Mouse (Mus musculus) frontal cortex, postnatal 25 days (tissue): ENCODE measurements around the gene Itgad.

Experiments used
- DNase-seq, 2 experiments: peaks; one replicate each; pipeline ENCODE4 v3.0.0; 2022; ENCODE audit warnings: low spot score in 2 of 2

Itgad gene

DNA sequence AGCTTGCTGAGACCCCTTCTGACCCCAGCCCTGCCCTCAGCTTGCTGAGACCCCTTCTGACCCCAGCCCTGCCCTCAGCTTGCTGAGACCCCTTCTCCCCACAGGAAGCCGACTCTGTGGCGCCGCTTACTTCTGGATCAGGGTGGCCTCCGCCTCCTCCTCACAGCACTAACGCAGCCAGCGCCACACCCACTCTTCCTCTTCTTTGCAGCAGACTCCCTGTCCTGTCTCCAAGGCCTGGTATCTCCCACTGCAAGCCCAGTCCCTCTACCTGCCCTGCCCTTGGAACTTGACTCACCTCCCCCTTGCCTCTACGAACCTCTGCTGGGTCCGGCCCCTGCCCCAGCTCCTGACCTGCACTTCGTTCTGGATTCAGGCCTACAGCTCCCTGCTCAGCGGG lies 89.7 kb downstream of the Itgad start:
- no peak for DNase-seq

DNA sequence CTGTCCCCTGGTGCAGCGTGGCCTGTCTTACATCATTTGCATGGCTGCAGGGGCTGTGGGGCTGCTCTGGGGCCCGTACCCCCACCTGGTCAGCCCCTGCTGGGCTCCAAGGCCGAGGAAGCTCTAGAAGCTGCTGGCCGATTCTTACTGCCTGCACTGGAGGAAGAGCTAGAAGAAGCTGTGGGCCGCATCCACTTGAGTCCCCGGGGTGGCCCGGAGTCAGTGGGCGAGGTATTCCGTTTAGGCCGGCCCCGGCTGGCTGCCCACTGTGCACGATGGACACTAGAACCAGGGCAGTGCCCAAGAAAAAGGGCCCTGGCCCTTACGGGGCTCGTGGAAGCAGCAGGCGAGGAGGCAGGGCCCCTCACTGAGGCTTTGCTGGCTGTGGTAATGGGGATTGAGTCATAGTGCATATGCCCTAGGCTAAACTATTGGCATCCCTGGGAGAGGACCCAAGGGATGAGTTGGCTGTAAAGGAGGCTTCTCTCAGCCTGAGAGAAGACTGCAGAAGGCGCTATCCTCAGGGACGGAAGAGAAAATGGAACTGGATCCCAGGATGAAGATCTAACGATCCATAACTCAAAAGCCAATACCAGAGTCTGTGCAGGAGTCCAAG lies 90.3 kb downstream of the Itgad start:
- DNase-seq: no peak

DNA sequence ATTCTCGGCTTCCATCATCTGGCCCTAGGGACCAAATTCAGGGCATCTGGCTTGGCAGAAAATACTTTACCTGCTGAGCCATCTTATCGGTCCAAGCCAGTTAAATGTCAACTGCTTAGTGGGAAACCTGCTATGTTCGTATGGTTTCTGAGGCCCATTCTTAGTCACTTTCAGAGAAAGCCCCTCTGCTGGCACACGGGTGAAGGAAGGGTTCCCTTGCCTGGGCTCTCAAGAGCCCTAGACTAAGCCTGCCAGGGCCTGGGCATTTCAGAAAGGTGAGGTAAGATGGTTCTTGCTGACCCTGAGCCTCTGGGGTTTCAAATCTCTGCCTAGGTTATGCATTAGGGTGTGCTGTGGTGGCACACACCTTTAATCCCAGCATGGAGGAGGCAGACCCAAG lies 91.4 kb downstream of the Itgad start:
- DNase-seq: no peak

DNA sequence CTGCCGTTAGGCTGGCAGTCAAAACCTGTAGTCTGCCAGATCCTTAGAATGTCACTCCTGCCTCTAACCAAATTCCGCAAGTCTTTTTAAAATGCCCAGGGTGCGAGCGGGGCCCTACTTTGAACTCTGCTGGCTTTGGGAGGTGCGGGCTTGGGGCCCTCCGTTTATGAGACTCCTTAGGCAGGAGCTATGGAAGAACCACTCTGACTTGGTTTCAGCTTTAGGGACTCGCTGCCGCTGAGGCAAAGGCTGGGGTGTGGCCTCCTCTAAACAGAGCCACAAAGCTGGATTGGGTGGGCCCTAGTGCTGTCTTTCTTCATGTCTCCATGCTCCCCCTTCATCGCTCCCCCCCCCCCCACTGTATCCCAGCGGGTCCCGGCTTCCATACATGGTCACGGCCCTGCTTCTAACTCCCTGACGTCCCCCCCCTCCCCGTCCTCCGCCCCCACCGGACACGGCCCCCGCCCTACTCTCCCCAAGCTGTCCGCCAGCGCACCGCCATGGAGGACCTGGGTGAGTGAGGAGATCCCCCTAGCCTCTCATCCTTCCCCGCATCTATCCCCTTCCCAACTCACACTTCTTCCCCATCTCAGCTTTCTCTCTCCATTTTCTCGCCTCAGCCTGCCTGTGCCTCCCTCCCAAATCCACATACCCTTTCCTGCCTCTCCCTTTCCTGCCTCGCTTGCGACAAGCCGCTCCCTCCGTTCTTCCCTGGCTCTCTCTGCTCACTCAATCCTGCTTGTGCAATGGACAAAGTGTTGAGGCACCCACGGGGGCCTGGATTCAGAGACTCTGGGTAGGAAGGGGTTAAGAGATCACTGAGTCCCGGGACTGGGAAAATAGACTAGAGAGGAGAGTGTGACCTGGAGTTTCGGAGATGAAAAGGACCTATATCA lies 92.6 kb downstream of the Itgad start, which contains the start of gene Tgfb1i1:
Gene Tgfb1i1, plus strand, starts transcription at position 317 of the 896 bp plus-strand sequence.
- DNase-seq: peak; percentile 24 to 35

DNA sequence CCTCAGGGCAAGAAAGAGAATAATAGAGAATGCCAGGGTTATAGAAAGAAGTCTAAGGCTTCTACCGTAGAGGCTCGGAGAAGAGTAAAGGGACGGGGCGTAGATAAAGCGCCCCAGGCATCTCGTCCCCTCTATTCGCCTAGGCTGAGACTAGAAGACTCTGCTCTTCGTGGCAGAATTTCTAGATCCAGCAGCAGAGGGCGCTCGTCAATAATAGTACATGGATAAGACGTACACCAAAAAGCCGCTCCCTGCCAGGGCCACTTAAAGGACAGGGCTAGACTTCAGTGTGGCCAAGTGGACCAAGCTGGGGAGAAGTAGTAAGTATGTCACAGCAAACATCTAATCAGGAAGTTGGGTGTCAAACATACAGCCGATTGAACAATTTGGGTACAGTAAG lies 93.3 kb downstream of the Itgad start:
- peak; percentile 78 to 83 for DNase-seq

DNA sequence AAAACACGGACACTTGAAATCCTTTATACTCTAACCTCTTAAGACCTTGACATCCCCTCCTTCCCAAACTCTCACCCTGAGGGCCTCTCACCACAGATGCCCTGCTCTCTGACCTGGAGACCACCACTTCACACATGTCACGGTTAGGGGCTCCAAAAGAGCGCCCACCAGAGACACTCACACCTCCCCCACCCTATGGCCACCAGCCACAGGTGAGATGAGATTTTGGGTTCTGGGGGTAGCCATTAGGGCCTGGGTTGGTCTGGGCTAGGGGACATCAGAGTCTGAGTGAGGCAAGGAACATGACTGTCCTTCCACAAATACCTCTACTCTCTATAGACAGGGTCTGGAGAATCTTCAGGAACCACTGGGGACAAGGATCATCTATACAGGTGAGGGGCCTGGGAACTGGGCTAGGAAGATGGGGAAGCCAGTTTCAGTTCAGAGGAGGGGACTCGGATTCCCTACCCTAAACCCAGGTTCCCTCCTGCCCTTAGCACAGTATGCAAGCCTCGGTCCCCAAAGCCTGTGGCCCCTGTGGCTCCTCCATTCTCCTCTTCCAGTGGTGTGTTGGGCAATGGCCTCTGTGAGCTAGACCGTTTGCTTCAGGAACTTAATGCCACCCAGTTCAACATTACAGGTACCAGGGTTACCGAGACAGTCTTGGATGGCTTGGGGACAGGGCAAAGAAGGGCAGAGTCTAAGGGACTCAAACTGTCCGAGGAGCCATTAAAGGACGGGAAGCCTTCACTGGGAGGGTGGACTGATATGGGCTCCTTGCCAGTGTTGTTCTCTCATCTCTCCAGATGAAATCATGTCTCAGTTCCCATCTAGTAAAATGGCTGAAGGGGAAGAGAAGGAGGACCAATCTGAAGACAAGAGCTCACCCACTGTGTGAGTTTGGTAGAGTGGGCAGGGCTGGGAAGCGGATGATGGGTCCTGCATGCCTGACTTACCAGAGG lies 94.2 kb downstream of the Itgad start:
- DNase-seq: no peak

DNA sequence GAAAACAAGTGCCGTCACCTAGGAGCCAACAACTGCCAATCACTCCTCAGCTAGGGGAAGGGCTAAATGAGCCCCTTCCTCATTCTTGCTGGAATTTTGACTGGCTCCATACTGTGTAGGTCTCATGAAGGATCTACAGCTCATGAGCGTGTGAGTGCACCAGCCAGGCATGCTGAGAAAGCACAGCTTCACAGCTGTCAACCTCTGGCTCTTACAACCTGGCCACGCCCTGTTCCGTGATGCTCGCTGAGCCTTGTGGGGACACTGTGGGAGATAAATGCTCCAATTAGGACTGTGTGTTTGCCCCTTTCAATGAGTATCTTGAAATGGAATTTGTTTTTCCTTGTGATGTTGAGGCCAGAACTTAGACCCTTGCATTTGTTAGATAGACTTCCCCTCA lies 95.8 kb downstream of the Itgad start:
- DNase-seq: no peak

DNA sequence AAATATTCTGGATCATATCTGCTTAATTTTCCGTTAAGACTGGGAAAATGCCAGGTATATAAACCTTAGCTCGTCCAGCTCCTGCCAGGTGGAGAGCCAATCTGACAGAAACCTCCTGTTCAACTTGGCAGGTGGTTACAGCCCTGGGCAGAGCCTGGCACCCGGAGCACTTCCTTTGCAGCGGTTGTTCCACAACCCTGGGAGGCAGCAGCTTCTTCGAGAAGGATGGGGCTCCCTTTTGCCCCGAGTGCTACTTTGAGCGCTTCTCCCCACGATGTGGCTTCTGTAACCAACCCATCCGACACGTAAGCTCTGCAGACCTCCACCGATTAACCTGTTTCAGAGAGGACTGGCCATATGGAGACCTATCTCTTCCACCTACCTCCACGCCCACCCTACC lies 97.8 kb downstream of the Itgad start:
- no peak for DNase-seq

DNA sequence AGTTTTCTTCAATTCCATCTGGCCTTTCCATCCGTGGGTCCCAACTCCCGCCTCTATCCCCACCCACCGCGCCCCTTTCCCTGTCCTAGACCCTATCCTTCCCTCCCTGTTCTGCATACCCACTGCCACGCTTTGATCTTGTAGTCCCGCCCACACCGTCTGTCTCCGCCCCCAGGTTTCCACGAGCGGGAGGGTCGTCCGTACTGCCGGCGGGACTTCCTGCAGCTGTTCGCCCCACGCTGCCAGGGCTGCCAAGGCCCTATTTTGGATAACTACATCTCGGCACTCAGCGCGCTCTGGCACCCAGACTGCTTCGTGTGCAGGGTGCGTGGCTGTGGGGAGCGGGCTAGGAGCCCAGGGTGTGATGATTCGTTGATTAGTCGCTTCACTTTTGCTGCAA lies 98.4 kb downstream of the Itgad start:
- DNase-seq: peak; percentile 43 to 45

DNA sequence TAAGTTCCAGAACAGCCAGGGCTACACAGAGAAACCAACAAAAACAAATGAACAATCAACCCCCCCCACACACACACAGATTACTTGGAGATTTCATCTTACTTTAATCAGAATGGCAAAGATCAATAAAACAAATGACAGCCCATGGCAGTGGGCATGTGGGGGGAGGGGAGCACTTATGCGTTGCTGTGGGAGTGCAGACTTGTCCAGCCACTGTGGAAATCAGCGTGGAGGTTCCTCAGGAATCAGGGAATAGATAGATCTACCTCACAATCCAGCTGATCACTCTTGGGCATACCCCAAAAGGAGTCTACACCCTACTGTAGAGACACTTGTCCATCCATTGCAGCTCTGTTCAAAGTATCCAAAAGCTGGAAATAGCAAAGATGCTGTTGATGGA lies 100.8 kb downstream of the Itgad start:
- no peak for DNase-seq

DNA sequence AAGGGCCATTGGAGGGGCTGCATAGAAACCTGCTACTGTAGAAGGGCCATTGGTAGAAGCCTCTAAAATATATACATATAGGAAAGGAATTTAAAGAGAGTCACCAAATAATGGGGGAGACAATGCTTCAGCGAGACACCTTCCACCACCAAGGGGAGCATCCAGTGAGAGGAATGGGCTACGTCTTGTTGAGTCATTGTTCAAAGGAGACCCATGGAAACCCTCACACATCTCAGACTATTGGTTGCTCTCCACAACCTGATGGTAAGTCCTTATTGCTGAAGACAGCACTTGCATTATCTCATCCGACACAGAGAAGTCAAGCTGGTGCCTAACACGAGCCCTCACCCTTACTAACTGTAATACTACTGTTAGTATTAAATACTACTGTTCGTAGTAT lies 101.6 kb downstream of the Itgad start:
- no peak for DNase-seq

DNA sequence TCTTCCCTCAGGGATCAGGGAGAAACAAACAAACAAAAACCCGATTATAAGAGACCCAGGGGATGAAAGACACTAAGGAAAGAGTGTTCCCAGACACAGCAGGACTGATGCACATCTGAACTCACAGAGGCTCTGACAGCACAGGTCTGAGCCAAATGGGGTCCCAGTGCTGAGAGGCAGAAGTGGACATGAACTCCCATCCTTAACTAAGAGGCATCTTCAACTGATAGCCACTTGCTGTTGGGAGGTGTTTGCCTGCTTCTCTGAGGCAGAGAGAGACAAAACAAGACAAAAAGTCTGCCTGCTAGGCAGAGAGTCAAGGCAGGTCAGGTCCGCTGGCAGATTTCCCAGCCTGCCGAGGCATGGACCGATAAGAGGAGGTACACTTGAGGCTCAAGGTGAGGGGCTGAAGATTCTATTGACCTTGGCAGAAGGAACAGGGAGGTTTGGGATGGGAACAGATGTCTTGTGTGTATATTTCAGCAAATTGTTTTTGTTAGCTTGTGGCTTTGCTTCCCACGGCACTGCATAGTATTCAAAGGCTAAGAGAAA lies 102.7 kb downstream of the Itgad start:
- DNase-seq: no peak

DNA sequence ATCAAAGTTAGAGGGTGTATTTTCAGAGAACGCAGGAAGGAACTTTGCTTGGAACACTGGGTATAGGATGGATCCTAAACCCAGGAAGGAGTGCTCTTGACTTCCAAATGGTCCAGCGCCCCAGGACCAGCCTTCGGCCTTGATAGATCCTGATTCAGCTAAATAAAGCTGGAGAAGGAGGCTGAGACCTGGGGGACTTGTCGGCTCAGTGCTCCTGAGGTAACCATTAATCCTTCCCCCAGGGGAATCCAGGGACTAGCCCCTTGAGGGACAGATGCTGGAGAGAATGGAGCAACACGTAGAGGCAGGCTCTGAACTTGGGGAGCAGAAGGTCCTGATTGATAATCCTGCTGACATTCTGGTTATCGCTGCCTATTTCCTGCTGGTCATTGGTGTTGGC lies 111.2 kb downstream of the Itgad start, which contains the start of gene Slc5a2:
Gene Slc5a2, plus strand, starts transcription at position 247 of the 400 bp plus-strand sequence.
- no peak for DNase-seq

DNA sequence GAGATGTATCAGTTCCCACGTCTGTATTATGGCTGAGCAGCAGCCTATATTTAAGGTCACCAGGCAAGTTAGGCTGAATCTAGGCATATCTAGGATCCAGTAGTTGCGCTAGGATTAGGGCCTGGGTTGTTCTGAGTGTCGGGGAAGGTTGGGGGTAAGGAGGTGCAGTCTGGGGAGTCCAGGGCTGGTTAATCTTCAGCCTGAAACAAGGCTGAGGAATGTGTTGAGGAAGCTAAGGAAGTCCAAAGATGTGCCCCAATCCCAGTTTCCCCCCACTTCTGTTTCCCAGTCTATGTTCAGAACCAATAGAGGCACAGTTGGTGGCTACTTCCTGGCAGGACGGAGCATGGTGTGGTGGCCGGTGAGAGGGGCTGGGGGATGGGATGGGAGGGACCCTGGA lies 111.9 kb downstream of the Itgad start:
- no peak for DNase-seq

DNA sequence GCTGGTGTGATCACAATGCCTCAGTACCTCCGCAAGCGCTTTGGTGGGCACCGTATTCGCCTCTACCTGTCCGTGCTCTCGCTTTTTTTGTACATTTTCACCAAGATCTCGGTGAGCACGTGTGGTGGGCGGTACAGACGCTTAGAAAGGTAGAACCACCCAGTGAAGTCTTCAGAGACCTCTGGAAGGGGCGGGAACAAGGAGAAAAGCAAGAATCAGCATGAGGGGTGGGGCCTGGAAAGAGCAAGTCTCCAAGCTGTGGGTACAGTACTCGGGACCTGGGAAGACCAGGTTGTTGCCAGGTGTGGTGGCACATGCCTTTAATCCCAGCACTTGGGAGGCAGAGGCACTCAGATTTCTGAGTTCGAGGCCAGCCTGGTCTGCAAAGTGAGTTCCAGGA lies 113.2 kb downstream of the Itgad start:
- DNase-seq: no peak

DNA sequence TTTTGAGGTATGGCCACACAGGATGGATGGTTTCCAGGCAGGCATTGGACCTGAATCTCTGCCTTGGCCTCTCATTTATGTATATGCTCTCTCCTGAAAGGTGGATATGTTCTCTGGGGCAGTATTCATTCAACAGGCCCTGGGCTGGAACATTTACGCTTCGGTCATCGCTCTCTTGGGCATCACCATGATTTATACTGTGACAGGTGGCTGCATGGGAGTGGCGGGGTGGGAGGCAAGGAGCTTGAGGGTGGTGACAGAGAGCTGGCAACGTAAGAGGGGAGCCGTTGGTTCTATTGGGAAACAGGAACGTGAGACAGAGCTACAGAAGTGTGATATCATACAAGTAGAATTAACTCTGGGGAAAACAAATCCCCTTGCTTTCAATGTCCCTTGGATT lies 113.6 kb downstream of the Itgad start:
- no peak for DNase-seq

DNA sequence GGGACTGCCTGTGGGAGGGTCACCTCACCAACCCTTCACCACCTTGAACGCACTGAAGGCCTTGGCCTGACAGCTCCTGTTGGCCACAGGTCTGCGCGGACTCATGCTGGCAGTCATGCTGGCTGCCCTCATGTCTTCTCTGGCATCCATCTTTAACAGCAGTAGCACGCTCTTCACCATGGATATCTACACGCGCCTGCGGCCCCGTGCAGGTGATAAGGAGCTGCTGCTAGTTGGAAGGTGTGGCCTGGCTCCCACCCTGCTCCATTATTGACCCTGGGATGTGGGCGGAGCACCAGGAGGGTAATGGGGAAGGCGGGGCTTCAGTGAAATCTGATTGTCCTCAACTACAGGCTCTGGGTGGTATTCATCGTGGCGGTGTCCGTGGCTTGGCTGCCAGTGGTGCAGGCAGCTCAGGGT lies 116.3 kb downstream of the Itgad start:
- DNase-seq: no peak

DNA sequence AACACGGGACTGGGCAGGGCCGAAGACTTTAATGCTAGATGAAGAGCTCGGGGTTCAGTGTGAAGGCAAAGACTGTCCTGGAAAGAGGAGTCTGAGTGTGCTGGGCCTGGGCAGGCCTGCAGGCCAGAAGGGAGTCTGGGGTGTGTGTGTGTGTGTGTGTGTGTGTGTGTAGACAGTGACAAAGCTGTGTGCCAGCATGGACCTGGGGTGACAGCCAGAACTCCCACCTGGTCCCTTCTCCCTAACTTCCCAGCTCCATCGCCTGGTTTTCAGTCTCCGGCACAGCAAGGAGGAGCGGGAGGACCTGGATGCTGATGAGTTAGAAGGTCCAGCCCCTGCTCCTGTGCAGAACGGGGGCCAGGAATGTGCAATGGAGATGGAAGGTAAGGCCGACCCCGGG lies 117.3 kb downstream of the Itgad start:
- DNase-seq: no peak
